Mouse (Mus musculus) left cerebral cortex, postnatal 36 days (tissue): ENCODE results near the gene 1700001O22Rik. TPM values are rescaled to one million over a fixed set of nuclear protein-coding genes. Genes with fewer than 3 reads are reported as not detected.
A peak's percentile ranks its signal among the peaks of the same experiment; 100 is the strongest.

ENCODE experiments used
- DNase-seq, 2 experiments: peaks; one replicate each; pipeline ENCODE4 v3.0.0; 2021 to 2022; ENCODE audit warnings: low spot score in 2 of 2, mixed read lengths in 1 of 2
- intact Hi-C: fragments of 180-260 bp; cut with DNase I; formaldehyde crosslinking; loops from one replicate; pipeline ENCODE4 v1.15.1; 2025
- total RNA-seq, 2 experiments: library from RNA; stranded (reverse); gene quantifications; 2 replicates each; pipeline ENCODE4 v1.2.3; 2021

The 1700001O22Rik gene
- total RNA-seq, 2 experiments from 2014 or later, result 6.7 to 8.5 TPM

DNA sequence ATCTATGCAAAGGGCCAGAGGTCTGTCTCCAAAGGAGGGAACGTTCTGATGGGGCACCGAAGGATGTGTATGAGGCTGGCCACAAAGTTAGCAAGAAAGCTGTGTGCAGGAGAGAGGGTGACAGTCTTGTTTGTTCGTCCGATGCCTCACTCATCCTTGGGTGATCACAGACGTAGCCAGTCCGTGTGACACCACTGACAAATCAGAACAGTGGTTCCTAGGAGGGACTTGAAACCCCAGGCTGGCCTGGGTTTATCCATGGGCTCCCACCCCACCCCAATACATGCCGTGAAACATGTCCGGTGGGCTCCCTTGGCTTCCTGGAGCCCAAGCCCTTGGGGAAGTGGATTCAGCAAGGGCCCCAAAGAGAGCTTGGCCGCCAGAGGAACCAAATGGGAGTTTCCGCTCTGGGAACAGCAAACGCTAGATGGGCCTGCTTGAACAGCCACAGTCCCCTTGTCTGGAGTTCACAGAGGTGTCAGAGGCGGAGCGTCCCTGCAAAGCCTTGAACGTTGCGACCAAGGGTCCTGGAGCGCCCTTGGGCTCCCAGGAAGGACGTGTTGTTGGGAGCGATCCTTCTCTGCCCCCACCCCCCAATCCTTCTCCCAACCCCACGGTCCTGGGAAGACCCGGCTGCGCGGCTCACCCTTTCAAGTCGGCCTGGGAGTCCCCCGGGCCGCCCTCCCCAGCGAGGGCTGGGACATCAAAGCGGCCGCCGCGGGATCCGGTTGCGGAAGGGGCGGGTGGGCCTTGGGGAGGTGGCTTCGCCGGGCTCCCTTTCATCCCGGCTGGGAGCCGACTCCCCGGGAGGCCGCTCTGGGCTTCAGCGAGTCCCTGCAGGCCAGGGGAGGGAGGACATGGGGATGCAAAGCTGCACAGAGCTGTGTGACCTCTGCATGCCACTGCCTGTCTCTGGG is 19.1 kb downstream of the 1700001O22Rik start:
- intact Hi-C loops, result no loop called here
- DNase-seq, result no peak

DNA sequence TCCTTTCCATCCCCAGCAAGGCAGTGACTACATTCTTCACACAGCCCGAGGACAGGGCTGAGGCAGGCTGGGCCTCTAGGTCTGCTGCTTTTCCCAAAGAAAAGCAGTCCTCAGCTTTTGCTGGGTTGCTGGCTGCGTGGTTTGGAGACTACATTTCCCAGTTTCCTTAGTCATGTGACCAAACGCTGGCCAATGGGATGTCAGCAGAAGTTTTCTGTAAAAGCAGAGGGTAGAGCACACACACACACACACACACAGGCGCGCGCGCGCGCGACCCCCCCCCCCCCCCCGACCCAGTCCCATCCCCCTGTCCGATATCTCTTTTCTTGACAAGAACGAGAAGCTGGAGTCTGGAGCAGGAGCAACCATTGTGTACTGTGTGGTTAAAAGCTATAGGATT is 20.1 kb downstream of the 1700001O22Rik start:
- intact Hi-C loops, result no loop called here
- peak; percentile 65 to 75 for DNase-seq

DNA sequence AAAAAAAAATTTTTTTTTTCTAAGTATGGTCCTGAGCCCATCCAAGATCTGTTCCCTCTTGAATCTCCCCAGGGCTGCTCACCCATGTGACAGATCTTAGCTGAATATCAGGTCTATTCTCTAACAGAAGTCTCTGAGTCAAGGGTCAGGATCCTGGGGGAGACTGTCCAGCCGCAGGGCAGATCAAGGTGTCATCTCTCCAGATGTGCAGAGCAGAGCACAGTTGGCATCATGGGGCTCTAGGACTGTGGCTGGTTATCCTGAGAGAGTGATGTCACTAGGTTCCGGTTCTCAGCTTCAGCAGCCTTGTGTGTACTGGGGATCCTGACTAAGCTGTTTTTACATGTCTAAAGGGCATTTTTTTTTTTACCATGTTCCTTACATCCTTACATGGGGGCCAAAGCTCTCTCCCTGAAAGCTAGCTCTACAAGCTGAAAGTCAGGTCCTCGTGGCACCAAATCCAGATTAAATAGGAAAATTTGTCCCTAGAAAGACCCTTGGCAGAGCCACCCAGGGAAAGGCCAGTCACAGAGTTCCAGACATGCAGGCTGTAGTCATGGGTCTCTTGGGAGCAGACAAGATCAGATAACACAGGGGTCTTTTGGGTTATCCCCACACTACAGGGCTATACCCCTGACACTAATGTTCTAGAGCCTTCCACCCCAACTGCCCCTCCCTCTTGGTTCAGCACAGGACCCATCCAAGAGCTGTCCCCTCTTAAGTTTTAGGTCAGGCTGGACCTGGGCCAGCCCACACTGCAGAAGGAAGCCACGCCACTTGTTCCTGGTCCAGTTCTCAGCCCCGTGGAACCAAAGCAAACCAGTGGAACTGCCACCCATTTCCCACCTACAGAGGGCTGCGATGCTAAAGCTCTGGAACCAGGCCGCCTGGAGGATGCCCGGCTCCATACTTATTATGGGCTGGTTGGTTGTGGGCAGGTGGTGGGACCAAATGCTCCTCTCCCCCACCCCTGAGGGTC is 20.9 kb downstream of the 1700001O22Rik start:
- intact Hi-C loops, result no loop called here
- no peak for DNase-seq

DNA sequence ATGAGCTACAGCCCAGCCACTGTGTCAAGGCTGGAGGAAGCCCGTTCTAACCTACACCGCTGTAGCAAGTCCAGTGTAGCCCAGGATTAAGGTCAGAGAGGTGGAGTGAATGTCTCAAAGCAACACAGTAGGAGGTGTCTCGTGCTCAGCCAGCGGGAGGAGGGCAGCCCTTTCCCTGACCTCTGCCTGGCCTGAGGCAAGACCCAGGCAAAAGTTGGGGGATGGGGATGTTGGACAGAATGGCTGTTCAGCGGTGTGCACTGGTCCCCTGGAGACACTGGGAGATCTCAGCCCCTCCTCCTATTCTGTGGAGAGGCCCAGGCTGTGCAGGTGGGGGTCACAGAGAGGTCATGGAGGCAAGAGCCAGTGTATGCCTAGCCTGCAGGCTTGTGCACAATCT is 24.2 kb downstream of the 1700001O22Rik start:
- DNase-seq, result no peak
- intact Hi-C loops, result no loop called here

DNA sequence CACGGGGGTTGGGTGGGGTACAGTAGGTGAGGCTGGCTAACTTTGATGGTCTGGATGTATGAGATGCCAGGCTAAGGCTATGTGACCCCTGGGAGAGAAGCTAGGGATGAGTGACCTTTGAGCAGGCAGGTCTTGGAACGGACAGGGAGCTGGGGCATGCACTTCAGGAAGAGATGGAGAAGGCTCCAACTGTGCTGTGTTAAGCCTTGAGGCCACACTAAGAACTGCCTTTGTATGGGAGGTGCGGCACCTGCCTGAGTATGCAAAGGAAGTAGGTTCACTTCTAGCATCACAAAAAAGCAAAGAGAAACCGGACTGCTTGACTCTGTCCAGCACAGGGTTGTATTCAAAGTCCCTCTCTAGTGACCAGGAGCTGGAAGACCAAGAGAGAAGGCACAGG is 25.2 kb downstream of the 1700001O22Rik start:
- DNase-seq, result no peak
- intact Hi-C loops, result no loop called here

DNA sequence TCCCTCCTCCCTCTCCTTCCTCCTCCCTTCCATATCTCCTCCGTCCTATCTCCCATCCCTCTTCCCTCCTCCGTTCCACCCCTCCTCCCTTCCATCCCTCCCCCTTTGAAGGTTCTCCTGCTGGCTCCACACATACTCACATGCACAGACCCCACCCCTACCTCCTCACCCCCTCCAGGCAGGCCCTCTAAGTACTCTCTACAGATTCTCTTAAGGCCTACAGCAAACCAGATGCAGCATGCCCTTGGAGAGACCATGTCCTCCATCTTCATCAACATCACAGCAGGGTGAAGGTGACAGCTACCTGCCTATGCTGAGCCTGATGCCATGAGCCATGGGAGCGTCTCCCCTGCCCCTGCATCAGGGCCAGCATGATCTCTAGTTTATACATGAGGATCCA is 26.2 kb downstream of the 1700001O22Rik start:
- no peak for DNase-seq
- intact Hi-C loops, result no loop called here

DNA sequence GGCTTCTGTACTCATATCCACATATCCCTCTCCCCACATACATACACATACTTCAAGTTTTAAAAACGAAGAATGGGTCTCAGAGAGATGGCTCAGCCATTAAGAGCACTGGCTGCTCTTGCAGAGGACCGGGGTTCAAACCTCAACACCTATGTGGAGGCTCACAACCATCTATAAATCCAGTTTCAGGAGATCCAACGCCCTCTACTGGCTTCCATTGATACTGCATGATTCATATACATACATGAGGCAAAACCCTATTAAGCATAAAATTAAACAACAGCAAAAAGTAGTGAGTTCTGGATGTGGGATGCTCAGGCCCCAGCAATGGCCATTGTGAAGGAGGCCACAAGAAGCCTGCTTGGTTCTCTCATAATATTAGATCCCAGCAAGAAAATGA is 27.5 kb downstream of the 1700001O22Rik start:
- intact Hi-C loops, result no loop called here
- DNase-seq, result no peak

DNA sequence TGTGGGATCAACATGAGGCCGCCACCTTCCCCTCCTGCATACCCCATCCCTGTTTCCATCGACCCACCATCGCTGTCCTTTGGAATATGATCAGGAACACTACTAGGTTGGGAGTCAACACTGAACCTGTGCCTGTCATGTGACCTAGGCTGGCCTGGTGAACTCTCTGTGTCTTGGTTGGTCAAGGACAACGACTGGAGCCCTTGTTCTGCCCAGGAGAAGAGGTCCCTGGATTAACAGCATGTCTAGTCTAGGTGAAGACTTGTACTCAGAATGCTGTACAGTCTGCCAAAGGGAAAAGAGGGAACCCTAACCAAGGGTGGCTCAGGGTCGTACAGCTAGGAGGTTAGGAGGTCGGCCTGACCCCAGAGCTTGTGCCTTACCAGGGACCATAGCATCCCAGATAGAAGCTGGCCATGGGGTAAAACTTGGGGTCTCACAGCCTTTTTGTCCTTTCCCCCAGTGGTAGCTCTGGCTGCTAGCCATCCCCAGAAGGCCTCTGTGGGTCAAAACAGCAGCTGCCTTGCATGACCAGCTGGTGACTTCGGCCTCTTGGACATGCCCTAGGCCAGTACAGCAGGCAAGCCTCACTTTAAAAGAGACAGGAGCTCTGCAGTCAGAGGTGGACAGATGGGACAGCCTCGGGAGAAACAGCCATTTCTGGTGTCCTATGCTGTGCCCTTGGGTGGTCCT is 30.0 kb downstream of the 1700001O22Rik start:
- intact Hi-C loops, result loop anchor here (5.0 kb wide), 2 partner anchors 51 to 66 kb away; no protein-coding TSS in a partner anchor
- DNase-seq, result no peak

DNA sequence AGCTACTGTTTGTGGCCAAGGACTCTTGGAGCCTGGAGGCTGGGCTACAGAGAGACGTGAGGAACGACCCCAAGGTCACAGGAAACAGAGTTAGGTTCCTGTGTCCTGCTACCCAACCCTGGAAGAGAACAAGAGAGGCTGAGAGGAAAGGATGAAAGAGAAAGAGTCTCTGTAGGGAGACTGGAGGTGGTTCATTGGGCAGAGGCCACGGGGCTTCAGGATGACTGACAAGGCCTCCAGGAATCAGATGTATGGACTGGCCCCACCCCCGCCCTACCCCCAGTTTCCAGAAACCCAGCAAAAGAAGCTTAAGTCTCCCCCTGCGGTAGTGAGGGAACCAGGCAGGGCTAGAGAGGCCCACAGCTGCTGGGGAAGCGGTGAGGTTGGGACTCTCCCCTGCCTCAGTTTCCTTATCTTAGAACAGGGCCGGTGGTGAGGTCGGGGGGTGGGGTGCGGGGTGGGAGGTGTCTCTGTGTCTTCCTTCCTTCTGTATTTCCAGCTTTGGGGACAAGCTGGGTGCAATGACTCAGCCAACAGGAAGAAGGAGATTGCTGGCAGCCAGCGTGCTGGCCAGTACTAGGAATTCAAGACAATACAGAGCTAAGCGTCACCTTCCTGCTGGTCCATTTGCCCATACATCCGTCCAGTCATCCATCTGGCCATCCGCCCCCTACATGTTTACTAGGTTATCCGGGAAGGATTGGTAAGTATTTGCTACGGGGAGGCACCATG is 30.7 kb downstream of the 1700001O22Rik start:
- intact Hi-C loops, result loop anchor here (5.0 kb wide), 2 partner anchors 50 to 65 kb away; no protein-coding TSS in a partner anchor
- no peak for DNase-seq

DNA sequence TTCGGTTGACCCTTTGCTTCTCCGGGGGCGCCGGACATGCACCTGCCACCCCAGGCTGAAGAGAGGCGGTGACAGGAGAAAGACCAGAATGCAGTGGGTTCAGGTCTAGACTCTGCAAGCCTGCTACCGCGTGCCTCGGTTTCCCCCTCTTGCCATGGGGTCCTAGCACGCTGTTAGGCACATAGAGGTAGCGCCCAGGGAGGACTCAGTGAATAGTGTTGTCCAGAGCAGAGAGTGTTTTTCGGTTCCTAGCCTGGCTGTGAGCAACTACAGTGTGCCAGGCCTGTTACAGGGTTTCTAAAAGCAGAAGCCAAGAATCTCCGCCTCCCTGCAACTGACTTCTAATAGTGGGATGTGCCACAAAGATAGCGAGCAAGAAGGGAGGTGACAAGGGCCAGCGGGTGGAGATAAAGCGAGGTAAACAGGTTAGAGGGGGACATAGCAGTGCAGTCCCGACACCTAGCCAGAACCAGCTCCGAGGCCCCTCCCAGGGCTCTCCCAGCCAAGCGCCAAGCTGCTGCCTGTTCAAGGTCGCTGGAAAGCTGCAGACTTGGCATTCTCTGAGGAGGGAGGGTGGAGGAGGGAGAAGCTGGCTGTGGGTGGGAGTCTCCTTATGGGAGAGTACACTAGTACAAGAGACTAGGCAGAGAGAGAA is 31.5 kb downstream of the 1700001O22Rik start:
- intact Hi-C loops, result loop anchor here (5.0 kb wide), 2 partner anchors 50 to 65 kb away; no protein-coding TSS in a partner anchor

DNA sequence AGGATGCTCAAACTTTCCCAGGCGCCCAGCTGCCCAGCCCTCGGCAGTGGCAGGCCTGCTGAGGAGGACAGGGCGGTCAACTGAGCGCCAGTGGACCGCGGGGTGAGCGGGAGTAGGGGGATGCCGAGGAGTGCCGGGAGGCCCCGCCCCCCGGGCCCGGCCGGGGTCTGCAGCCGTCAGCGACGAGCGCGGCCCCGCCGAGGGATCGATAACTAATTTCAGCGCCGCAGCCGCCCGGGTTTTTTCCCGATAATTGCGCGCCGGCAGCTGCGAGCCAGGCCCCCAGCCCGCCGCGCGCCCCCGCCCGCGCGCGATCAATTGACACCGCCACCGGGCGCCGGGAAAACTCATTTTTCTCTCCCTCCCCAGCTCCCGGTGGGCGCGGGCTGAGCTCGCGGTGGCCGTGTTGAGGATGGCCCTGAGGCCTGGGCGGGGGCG is 32.1 kb downstream of the 1700001O22Rik start:
- DNase-seq, result no peak
- intact Hi-C loops, result loop anchor here (5.0 kb wide), 2 partner anchors 49 to 64 kb away; no protein-coding TSS in a partner anchor

More for the DNA sequence above, 31.5 kb downstream of the 1700001O22Rik start:
- DNase-seq, result peak; percentile 80 to 84

DNA sequence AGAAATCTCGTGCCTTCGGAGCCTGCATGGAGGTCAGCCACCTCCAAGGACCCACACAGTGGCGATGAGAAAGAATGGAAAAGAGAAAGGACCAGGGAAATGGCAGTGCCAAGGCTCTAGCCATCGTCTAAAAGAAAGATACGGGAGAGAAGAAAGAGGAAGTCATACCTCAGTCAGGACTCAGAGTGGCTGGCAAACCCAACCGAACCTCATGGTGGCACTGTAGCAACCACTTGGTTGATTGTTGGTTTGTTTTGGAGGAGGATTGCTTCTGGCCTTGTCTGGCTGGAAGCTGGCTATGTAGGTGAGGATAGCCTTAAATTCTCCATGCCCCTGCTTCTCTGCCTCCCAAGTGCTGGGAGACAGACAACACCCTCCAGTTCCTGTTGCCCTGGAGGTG is 34.3 kb downstream of the 1700001O22Rik start:
- intact Hi-C loops, result no loop called here
- no peak for DNase-seq

DNA sequence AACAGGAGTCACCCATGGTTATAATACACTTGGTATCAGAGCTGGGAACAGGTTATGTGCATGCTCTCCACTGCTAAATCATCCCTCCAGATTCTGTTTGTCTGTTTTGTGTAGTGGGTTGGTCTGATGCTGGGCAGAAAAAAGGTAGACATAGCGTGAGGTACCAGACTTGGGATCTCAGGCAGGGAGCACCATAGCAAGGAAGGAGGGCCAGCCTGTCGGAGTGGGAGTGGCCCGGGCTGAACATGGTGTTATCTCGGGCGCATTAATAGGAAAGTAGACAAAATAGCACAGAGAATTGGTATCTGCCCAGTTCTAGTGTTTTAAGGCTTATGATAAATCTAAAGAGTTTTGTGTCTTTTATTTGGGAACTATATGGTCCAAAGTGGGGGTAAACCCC is 34.9 kb downstream of the 1700001O22Rik start:
- no peak for DNase-seq

DNA sequence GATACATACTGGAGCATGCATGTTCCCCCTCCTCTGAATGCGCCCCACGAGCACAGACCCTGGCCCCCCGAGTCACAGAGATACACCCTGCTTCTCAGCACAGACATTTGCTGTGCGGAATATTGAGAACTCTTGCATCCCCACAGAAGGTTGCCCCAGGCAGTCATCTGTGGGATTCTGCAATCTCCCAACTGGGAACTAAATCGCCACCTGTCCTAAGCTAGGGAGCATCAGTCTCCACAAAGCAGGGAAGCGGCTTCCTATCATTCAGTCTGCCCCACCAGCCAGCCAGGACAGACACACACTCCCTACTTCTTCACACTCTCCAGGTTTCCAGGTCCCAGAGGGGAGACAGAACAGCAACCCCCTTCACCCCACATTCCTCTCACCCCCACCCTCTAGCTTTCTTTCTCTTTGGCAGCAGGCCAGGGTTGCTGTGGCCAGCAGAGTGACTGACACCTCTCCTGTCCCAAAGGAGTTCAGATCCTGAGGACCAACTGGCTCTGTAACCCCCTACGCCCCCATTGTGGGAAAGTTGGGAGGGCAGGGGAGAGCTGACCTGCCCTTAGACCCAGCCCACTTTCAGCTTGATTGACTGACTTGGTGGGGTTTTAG is 35.7 kb downstream of the 1700001O22Rik start:
- intact Hi-C loops, result no loop called here
- no peak for DNase-seq

More for the DNA sequence above, 34.9 kb downstream of the 1700001O22Rik start:
- intact Hi-C loops, result no loop called here

DNA sequence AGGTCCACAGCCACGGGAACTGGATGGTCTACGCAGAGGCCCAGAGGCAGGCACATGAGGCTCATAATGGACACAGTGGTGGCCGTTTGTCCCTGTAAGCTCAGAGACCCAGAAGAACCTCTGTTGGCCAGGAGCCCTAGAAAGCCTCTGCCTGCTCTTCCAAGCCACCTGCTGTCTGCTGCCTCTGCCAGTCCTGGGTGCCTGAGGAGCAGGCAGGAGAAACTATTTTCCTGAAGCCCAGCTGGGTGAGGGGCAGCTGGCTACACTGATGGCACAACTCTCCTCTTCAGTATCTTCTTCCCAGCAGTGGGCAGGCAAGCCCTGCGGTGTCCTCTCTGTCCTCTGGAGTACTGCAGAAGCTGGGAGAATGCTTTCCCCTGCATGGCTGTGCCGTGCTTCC is 37.0 kb downstream of the 1700001O22Rik start:
- intact Hi-C loops, result no loop called here
- DNase-seq, result no peak

DNA sequence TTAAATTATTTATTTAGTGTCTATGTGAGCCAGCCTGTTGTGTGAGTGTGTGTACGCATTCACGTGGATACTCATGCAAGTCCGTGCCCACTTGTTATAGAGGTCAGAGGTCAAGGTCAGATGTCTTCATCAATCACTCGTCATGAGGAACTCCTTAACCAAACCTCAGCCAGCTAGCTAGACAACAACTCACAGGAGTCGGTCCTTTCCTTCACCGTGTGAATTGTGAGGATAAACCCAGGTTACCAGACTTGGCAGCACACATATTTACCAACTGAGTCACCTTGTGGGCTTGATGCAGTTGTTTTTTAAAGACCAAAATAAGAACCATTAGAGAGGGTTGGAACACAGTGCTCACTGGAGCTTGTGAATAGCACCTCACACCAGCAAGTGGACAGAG is 42.8 kb downstream of the 1700001O22Rik start:
- intact Hi-C loops, result no loop called here
- no peak for DNase-seq

DNA sequence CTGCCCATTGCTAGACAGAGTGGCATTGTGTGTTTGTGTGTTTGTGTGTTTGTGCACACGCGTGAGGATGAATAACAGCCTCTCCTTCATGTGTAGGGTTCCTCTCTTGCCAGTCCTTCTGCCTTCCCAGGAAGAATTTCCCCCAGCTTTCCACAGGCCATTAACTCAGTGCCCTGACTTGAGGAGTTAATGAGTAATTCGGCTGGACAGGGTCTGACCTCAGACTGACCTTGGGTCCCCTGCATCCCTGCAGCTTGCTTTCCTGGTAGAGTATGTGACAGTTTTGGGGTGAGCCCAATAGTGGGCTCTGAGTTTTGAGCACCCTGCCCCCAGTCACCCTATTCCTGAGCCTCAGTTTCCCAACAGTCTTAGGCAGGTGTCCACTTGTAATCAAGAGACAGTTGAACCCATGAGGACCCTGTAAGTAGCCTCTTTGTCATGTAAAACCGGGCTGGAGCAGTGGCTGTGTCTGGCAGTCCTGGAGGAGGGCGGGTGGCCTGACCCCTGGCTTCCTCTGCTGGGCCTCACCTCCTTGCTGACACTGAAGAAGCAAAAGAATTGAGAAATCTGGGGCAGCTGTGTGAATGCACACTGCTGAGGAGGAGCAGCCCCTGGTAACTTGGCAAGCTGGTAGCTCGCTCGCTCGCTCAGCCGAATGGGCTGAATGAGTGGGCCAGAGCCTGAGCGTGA is 43.5 kb downstream of the 1700001O22Rik start:
- intact Hi-C loops, result no loop called here
- no peak for DNase-seq
